27 mouse cellular contexts compared by ENCODE assay signal in genomic region chr5:46386591-46386990, GRCm38 (mm10).
DNase-seq lines count a peak whose midpoint lies in the region; ATAC-seq and TF ChIP-seq lines count a peak whose summit lies in the region.
"Had no signal": no experiment of that assay in that cellular context is flagged by ENCODE, and none has a peak within 500 bp of the region (broad histone marks: within the 10 kb centered on the region; RNA-seq: fewer than 3 reads in every experiment).

No protein-coding gene starts in this region.

- WGBS in hindbrain, postnatal 0 days = 50% methylated on average over 2 of the region's 2 CpGs

- DNase-seq in cerebellum, postnatal 14 days = peak; percentile 17 to 68
- DNase-seq in cerebellum, adult 9-11 months = no peak
- DNase-seq in left cerebral cortex, postnatal 4 days = peak; percentile 5
- no peak for DNase-seq in left cerebral cortex, adult 9 months (ENCODE audit: low spot score in 2 of 2)
- DNase-seq in brain, embryonic 14.5 days (ENCODE audit: low read depth) = peak; percentile 29
- DNase-seq in hindbrain, postnatal 0 days (ENCODE audit: low spot score) = peak; percentile 20
- DNase-seq in spleen, postnatal 4 days (ENCODE audit: low spot score in 2 of 2) = no peak
- no peak for DNase-seq in B cell, adult 2 months
- DNase-seq: adrenal gland, adult 2 months; cerebellum, adult 8-10 months; gastrocnemius, postnatal 25 days; heart, adult 18-20 months; heart, postnatal 10 days; kidney, postnatal 4 days; layer of hippocampus, adult 9-11 months; lung, embryonic 14.5 days; lung, postnatal 36 days; right cerebral cortex, postnatal 14 days had no signal

- no peaks in the 10 kb centered on the region for H3K9me3 ChIP-seq in hindbrain, postnatal 0 days (ENCODE audit: low read length)
- H3K9me3 ChIP-seq: forebrain, embryonic 10.5 days; heart, embryonic 12.5 days; hindbrain, embryonic 15.5 days; limb, embryonic 15.5 days; megakaryocyte, embryonic 14.5 days had no signal

- no peak overlapping the region for H3K27ac ChIP-seq in hindbrain, postnatal 0 days
- H3K27ac ChIP-seq: forebrain, embryonic 10.5 days; hindbrain, embryonic 15.5 days; limb, embryonic 15.5 days; liver, embryonic 14.5 days had no signal

- no peaks in the 10 kb centered on the region for H3K27me3 ChIP-seq in hindbrain, postnatal 0 days (ENCODE audit: insufficient read depth, low read length)
- H3K27me3 ChIP-seq: heart, embryonic 12.5 days; hindbrain, embryonic 15.5 days; limb, embryonic 15.5 days; megakaryocyte, embryonic 14.5 days had no signal

- no peak for TF ChIP-seq CTCF in brain, embryonic 14.5 days (IDR thresholded peaks at IDR 0.05; ENCODE audit: borderline replicate concordance, extremely low read depth, insufficient read depth, insufficient read length)
- TF ChIP-seq CTCF in hindbrain, postnatal 0 days (IDR thresholded peaks at IDR 0.05; ENCODE audit: low read depth) = no peak

- H3K36me3 ChIP-seq in hindbrain, postnatal 0 days (ENCODE audit: insufficient read depth, low read length) = no peaks in the 10 kb centered on the region
- H3K36me3 ChIP-seq: forebrain, embryonic 10.5 days; heart, embryonic 12.5 days; hindbrain, embryonic 15.5 days; limb, embryonic 15.5 days had no signal

- ATAC-seq in hindbrain, postnatal 0 days = no peak
- ATAC-seq: forebrain, embryonic 16.5 days; intestine, embryonic 16.5 days; Patski had no signal

- TF ChIP-seq POLR2A in brain, embryonic 14.5 days (IDR thresholded peaks at IDR 0.05; ENCODE audit: borderline replicate concordance, extremely low read depth, insufficient read depth, insufficient read length, poor library complexity, severe bottlenecking) = no peak

- intact Hi-C loops in left cerebral cortex, postnatal 4 days (cut with DNase I) = no loop called here

- no peak overlapping the region for H3K4me3 ChIP-seq in hindbrain, postnatal 0 days (ENCODE audit: low read length)
- H3K4me3 ChIP-seq: forebrain, embryonic 10.5 days; heart, embryonic 12.5 days; hindbrain, embryonic 15.5 days; limb, embryonic 15.5 days; megakaryocyte, embryonic 14.5 days had no signal

- no peaks in the 10 kb centered on the region for H3K4me1 ChIP-seq in hindbrain, postnatal 0 days (ENCODE audit: insufficient read depth, low read length)
- H3K4me1 ChIP-seq: forebrain, embryonic 10.5 days; heart, embryonic 12.5 days; hindbrain, embryonic 15.5 days; limb, embryonic 15.5 days; megakaryocyte, embryonic 14.5 days had no signal

- H3K9ac ChIP-seq in hindbrain, postnatal 0 days (replicated peaks; ENCODE audit: low read length) = no peak overlapping the region
- H3K9ac ChIP-seq: heart, embryonic 12.5 days; hindbrain, embryonic 15.5 days; limb, embryonic 15.5 days; liver, embryonic 14.5 days; lung, embryonic 14.5 days had no signal

- no peak overlapping the region for H3K4me2 ChIP-seq in hindbrain, postnatal 0 days (ENCODE audit: low read depth, low read length)
- H3K4me2 ChIP-seq: heart, embryonic 12.5 days; hindbrain, embryonic 15.5 days; limb, embryonic 15.5 days; lung, embryonic 14.5 days had no signal

Comparison
In these comparisons a context has a peak if more than half of its experiments do, and no peak if none do; other contexts are left out.
1. DNase-seq: peak in cerebellum, postnatal 14 days (2 of 2), left cerebral cortex, postnatal 4 days (single experiment), brain, embryonic 14.5 days (single experiment) and hindbrain, postnatal 0 days (single experiment); none in cerebellum, adult 9-11 months (single experiment), left cerebral cortex, adult 9 months (0 of 2), spleen, postnatal 4 days (0 of 2) and B cell, adult 2 months (0 of 2).